Mouse (Mus musculus): ENCODE data around the gene Lrig2.
A peak's percentile ranks its signal among the peaks of the same experiment; 100 is the strongest.

The Lrig2 gene

DNA sequence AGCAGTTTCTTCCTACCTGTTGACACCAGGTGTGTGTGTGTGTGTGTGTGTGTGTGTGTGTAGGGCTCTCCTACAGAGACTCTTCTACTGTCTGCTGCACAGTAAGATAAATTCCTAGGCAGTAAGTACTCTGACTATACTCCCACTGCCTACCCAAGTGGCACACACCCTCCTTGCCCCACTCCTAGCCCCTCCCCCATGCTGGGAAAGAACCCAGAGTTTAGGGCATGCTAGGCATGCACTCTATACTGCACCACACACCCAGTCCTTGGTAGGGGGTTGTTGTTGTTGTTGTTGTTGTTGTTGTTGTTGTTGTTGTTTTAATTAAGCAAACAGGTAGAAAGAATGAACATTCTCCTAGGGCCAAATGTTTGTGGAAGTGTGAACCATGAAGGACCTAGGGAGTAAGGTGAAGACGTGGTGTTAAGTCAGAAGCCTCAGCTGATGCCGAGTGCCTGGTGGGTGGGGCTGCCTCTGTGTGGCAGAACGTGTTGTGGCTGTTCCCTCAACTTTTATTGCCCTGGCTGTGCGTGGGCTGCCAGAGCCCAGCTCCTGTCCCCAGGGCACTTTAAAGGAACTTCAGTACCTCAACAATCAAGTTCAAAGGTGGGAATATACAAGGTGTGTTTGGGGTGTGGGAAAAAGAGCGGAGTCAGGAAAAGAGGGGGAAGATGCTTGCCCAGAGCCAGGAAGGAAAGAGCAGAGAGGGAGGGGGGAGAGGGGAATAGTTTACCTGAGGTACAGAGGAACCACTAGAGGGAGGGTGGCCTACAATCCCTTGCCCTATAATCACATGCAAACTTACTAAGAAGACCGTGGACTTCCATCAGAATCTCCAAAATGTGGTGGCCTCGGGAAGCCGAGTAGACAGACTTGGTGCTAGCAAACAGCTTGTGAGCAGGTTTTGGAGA lies 152.2 kb downstream of the Lrig2 start:
- DNase-seq = no peak

DNA sequence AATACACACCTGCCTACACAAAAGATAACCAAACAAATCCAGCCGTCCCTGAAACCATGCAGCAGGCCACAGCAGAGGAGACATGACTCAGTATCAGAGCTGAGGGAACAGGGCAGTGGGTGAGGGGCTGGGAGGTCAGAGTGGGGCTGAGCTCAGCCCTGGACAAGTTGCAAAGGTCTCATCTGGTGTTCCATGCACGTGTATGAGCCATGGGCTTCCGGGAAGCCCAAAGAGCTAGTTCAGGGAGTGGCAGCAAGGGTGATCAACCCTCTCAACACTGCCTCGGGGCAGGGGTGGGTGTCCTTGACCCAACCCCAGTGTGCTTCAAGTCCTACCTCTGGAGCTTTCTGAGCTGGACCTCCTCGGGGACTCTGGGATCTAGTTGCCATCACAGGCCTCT lies 153.0 kb downstream of the Lrig2 start:
- no peak for DNase-seq

DNA sequence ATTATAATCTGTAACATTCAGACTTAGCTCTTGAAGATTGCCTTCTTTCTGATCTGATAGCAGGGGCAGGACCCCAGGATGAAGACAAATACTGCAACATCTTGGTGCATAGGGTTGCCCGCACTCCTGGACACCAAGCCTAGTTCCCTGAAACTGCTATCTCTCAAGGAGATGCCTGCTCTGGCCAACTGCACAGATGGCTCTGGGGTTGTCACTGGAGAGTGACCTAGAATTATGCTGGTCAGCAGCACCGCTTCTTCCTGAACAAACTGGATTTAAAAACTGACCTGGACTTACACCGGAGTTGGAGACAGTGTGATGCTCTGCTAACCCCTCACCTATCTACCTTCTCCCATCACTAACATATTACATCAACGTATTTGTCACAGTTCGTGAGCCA lies 155.6 kb downstream of the Lrig2 start:
- DNase-seq = peak; percentile 80 to 85

DNA sequence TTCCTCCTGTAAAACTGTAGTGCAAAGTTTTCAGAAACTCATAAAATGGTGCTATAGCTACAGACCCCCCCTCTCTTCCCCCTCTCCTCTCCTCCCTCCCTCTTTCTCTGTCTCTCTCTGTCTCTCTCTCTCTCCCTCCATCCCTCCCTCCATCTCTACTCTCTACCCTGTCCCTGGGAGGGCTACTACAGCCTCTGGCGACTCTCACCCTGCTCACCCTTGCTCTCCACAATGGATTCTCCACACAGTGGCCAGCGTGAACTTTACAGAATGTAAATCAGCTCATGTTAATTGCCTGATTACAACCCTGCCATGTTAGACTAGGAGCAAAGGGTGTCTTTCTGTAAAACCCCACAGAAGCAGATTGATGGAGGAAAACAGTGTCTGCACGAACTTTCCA lies 157.8 kb downstream of the Lrig2 start:
- no peak for DNase-seq

DNA sequence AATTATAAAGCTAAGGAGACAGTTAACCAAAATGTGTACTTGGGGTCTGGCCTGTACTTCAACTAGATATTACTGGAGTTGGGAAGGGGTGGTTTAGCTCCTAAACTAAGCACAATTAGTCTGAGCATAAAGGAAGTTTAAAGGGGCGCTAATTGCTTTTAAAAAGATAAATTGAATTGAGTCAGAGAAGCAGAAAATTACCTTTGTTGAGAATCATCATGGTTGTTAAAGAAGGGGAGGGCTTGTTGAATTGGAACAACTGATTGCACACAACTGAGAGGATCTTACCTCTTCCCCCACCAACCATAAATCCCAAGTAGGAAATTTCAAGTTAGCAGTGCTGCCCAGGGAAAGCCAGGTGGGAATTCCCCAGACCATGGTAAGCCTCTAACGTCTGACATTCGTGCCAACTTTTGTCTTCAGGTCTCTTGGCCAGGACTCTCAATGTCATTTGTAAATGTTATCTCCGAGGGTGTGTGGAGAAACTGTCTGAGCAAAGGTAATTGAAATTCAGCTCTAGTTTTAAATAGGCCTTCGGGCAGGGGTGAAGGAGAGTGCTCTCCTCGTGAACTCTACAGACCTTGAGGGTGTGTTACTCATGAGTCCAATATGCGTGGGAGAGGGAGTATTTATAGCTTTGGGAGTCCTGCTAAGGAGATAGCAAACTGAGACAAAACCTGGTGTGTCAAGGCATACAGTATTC lies 159.2 kb downstream of the Lrig2 start:
- no peak for DNase-seq

DNA sequence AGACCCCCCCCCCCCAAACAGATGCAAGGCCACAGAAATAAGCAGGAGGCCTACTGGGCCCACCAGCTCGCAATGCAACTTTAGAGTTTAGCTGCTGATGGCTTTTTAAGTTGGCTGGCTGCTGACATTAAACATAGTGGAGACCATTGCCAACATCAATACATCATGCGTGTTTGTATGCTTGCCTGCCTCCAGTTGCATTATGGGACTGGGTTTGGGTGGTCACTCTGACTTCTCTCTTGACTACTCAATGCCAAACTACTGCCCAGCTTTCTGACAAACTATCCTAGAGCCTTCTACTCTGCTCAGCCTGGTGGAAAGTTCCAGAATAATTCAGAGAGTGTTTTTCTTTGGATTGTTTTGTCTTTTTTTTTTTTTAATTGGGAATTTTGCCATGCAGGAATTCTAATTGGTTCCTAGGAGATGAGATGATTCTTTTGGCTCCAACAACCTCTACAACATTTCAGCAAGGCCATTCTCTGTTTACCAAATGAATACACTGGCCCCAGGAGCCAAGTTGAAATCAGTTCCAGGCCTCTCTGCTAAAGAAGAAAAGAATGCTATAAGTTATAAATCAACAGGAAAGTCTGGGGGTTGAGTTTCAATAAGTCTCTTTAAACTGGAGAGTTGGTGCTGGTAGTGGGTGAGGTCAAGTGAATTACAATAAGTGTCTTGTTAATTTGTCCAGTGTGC lies 161.3 kb downstream of the Lrig2 start:
- no peak for DNase-seq

DNA sequence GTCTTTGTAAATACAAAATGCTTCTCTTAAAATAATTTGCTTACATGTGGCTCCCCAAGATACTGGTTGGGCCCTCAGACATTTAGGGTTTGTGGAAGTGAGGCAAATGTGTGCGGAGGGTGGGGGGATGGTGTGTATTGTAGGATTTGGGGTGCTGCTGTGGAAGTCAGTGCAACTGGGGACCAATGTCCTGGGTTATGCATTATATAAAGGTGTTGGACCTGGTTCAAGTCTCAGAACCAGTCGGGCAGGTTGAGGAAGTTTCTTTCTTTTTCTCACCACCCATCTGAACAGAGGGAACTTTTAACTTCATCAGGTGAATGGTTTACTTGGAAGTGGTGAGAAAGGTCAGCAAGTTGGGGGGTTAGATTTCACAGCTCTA lies 161.9 kb downstream of the Lrig2 start:
- DNase-seq = no peak

DNA sequence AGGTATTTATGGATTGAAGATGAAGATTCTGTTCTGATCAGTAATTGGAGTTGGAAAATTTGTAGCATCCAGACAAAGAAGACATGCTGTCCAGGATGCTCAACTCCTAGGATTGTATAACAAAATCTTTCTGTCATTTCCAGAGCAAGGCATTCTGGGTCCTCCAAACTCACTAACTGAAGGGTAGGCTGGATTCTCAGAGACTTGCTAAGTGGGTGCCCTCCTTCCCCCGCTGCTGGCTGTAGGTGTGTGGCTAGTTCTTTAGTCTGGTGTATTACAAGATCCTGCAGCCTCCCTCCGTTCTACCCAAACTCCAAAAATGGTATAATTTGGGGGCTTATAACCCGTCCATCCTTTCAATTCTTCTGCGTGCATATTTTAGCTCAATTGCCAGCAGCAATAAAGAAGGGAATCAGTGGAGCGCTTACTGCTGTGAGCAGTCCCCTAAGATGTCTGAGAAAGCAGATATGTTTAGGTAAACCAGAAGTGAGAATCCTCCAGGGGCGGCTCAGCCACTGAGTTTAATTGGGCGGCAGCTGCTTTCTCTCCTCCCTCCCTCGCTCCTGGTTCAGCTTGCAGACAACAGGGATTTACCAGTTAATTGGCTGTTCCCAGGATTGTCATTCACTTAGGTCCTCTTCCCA lies 162.4 kb downstream of the Lrig2 start:
- DNase-seq = no peak

Data from cerebellum, postnatal 25 days (tissue).